Mouse (Mus musculus): Measurements from ENCODE around the gene Tada2a.

The Tada2a gene

DNA sequence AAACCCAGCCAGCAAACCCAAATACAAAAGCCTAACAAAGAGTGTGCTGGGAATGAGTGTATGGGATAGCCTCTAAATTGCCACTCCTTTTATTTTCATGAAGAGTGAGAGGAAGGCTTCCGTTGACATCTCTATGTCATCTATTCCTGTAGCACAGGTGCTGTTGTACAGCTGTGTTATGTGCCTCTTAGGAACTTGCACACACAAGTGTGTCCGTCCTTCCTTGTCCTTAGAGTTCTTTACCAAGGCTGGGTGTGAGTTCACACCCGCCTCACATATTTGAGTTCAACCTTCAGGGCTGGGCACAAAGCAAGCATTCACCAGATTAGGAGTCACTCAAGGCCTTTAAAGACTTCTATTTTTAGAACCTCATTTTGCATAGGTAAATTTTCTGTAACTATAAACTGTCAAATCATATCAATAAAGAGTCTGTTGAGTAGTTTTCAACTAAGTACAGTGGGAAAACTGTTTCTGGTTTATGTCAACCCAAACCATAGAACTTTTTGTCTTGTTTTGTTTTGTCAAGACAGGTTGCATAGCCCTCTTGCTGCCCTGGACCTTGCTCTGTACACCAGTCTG, 65.7 kb downstream of the Tada2a start:
- no peak for DNase-seq (ENCODE audit: low read depth)

DNA sequence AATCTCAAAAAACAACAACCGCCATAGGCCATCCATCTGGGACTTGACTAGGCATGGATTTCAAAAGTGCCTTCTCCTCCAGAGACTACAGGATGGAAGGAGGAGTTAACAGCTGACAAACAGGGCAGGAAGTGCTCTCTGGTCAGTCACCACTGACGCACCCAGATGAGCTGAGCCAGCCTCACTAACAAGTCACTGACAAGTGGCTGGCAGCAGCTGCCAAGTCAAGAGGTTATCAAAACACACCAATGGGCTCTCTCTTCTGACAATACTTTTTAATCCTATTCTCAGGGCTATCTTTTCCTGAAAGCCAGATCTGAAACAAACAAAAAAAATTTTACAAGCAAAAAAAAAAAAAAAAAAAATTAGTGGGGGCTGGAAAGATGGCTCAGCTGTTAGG, 66.6 kb downstream of the Tada2a start:
- peak; percentile 13 for DNase-seq (ENCODE audit: low read depth)

GRCm38 (mm10) chr11:84061881-84062280, 67.5 kb downstream of the Tada2a start:
- no peak for DNase-seq (ENCODE audit: low read depth)

- DNase-seq (ENCODE audit: low read depth) = no peak
Observed at GRCm38 (mm10) chr11:84060635-84061034, 68.8 kb downstream of the Tada2a start.

DNA sequence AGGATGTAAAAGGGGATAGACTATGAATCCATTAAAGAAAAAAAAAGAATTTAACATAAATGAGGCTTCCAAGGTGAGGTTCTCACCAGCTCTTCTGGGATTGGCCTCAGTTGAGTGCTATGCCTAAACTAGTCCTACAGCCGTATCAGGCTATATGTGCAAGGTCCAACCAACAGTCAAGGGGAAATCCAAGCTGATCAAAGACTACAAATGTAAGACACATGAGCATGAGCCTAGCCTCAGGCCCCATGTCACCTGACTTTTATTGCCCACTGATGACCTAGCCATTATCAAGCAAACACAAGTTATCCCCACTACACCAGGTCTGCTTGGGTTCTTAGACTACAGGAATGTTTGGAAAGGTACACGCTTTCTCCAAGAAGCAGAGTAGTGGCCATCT, 69.6 kb downstream of the Tada2a start:
- DNase-seq (ENCODE audit: low read depth) = no peak

- no peak for DNase-seq (ENCODE audit: low read depth)
Observed at GRCm38 (mm10) chr11:84057418-84057817, 72.0 kb downstream of the Tada2a start.

DNA sequence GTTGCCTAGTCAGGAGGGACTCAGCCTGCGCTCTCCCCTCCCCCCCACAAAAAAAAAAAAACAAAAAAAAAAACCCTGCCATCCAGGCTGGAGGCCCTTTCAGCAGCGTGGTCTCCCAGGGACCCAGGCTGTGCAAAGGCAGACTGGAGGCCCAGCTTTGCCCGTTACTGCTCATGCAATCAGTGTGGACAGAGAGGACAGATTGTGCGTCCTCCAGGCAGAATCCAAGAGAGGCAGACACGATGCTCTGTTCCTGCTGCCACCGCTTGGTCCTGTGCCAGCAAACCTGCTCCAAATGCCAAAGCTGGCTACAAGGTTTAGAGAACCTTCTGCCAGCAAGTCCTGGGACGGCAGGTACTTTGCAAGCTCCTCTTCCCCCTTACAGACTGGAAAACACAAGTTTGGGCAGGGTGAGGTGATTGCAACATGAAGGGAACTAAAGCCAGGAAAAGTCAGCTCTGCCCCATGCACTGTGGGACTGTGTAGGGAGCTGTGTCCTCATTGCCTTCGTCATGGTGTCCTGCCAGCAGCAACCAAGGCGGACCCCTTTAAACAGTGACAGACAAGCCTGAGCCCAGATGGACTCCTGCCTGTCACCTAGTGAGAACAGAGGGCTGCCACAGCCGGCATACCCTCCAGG, 75.8 kb downstream of the Tada2a start:
- no peak for DNase-seq (ENCODE audit: low read depth)

DNA sequence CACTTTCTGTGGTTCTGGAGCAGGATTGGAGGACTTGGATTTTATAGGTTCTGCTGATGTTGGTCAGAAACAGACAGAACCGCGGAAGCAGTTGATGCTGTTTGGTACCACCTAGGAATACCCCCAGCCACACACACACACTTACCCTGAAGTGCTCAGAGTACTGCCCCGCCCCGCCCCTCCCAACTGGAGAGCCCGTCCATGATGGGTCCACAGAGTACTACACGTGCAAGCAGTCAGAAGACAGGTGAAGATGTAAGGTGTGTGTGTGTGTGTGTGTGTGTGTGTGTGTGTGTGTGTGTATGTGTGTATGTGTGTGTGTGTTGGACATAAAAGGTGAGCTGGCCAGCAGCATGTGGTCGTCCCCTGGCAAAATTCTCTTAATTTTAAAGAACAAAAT, 76.3 kb downstream of the Tada2a start:
- DNase-seq (ENCODE audit: low read depth) = no peak

DNA sequence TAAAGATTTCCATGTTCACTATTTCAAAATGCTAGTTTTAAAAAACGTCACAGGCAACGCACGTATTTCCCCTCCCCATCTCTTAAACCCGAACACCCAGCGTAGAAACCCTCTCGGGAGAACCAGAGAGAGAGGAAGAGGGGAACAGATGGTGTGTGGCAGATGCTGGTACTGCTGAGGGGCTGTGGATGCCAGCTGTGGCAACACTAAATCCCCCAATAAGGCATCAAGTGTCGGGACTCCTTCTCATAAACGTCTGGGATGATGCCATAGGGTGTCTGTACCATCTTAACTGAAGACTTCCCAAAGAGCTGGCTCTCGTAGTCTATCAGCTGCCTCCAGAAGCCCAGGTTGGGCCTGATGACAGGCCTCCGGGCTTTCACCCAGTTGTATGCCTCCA, 81.0 kb downstream of the Tada2a start:
- no peak for DNase-seq (ENCODE audit: low read depth)

- DNase-seq (ENCODE audit: low read depth) = no peak
Observed at GRCm38 (mm10) chr11:84047270-84047669, 82.1 kb downstream of the Tada2a start.

DNA sequence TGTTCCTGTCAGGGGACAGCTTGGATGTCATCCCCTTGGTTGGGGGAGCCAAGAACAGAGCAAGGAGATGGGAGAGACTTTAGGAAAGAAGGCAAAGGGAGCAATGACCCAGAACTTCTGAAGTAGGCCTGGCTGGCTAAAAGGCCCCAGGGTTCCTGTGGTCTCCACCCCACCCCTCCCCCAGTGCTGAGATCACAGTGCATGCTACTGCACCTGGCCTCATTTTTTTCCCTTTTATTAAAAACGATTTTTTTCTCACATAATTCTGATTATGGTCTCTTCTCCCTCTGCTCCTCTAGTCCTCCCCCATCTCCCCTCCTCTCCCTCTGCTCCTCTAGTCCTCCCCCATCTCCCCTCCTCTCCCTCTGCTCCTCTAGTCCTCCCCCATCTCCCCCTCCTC, 84.4 kb downstream of the Tada2a start:
- no peak for DNase-seq (ENCODE audit: low read depth)

GRCm38 (mm10) chr11:84042808-84043762, 86.3 kb downstream of the Tada2a start:
- DNase-seq (ENCODE audit: low read depth) = peak; percentile 44

DNA sequence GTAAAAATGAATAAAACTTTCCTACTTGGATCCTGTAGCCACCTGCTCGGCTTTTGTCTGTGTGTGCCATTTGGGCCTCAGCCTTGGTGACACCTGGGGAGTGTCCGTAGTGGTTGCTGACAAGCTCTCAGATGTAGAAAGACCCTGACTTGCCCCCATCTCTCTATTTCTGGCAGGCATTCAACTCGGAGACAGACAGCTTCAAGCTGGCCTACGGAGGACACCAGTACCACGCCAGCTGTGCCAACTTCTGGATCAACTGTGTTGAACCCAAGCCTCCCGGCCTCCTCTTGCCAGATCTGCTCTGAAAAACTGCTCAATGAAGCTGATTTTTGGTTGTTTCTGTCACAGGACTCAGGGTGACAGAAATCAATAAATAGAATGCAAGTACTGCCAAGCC, 88.8 kb downstream of the Tada2a start:
- DNase-seq (ENCODE audit: low read depth) = no peak

DNA sequence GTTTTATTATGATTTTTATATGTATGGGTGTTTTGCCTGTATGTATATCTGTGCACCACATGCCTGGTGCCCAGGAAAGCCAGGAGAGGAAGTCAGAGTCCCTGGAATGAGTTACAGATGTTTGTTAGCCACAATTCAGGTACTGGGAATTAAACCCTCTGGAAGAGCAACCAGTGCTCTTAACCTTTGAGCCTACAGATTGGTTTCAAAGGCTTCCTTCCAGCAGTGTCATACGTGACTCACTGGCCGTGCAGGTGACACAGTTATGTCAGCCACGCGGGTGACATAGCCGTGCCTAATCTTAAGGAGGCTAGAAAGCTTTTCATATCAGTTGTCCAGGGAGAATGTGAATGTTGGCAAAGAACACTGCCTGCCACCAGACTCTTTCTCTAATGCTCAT, 95.7 kb downstream of the Tada2a start:
- no peak for DNase-seq (ENCODE audit: low read depth)

DNA sequence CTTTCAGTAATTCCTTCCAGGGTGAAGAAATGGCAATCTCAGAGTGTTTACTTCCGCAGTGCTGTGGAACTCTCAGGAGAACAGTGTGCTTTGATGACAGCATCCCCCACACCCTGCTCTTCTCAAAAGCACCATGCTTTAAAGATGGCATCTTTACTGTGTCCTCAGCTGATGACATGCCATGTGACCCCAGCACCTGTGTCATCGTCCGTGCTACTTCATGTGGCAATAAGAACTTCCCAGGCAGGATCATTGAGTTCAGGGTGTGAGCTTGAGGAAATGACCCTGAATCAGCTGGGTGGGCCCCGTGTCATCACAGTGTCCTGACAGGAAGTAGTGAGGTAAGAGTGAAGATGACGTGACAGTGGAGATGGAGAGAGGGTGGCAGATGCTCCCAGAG, 96.8 kb downstream of the Tada2a start:
- no peak for DNase-seq (ENCODE audit: low read depth)

- peak; percentile 73 for DNase-seq (ENCODE audit: low read depth)
Observed at GRCm38 (mm10) chr11:84031971-84032370, 97.4 kb downstream of the Tada2a start.

Data from induced T-regulatory cell, adult 2 months (primary cell).